Mouse (Mus musculus) stomach, postnatal 0 days (tissue): ENCODE data around the gene Rpl3l. TPM values are rescaled to one million over a fixed set of nuclear protein-coding genes. Genes with fewer than 3 reads are reported as not detected.

Experiments
- ATAC-seq: fragments of 200-750 bp; cut with Nextera tagmentation; 2 replicates; pipeline ENCODE4 v1.8.0; 2017; ENCODE audit not compliant: low FRiP score, low TSS enrichment
- DNase-seq: peaks from one replicate; pipeline ENCODE4 v3.0.0-alpha.2; 2016; ENCODE audit warnings: low spot score
- H3K27ac ChIP-seq: fragments of 300-500 bp; sonication (generic); replicated peaks from 2 replicates; pipeline ENCODE4 v1.5.1; 2014; ENCODE audit warnings: mild to moderate bottlenecking, control low read depth
- H3K27me3 ChIP-seq: fragments of 300-500 bp; sonication (generic); 2 replicates; pipeline ENCODE4 v1.6.1; 2014; ENCODE audit warnings: low read length; ENCODE audit not compliant: control insufficient read depth, insufficient read depth
- H3K36me3 ChIP-seq: fragments of 300-500 bp; sonication (generic); 2 replicates; pipeline ENCODE4 v1.6.1; 2014; ENCODE audit warnings: low read length, mixed read lengths; ENCODE audit not compliant: control insufficient read depth, insufficient read depth
- H3K4me1 ChIP-seq: fragments of 300-500 bp; sonication (generic); replicated peaks from 2 replicates; pipeline ENCODE4 v1.6.1; 2014; ENCODE audit warnings: antibody characterized with exemption; ENCODE audit not compliant: control insufficient read depth, insufficient read depth
- H3K4me2 ChIP-seq: fragments of 300-500 bp; sonication (generic); replicated peaks from 2 replicates; pipeline ENCODE4 v1.6.1; 2014; ENCODE audit warnings: low read depth, mild to moderate bottlenecking, control low read depth, moderate library complexity
- H3K4me3 ChIP-seq: fragments of 300-500 bp; sonication (generic); 2 replicates; pipeline ENCODE4 v1.5.1; 2014; ENCODE audit warnings: low read depth, low read length, control low read depth
- H3K9ac ChIP-seq: fragments of 300-500 bp; sonication (generic); 2 replicates; pipeline ENCODE4 v1.6.1; 2014; ENCODE audit warnings: mild to moderate bottlenecking, low read length, control low read depth, mixed read lengths
- H3K9me3 ChIP-seq: fragments of 300-500 bp; sonication (generic); 2 replicates; pipeline ENCODE4 v1.6.1; 2016; ENCODE audit warnings: low read length; ENCODE audit not compliant: control insufficient read depth
- CTCF ChIP-seq: IDR thresholded peaks from 2 replicates; pipeline ENCODE4 v1.5.1; 2016; ENCODE audit warnings: antibody characterized with exemption, low read depth, mild to moderate bottlenecking, moderate library complexity
- EP300 ChIP-seq: optimal IDR thresholded peaks from 2 replicates; pipeline ENCODE3; 2016; ENCODE audit warnings: antibody characterized with exemption
- WGBS: fragments of 180-500 bp; shearing (Covaris S2); extraction: QIAGEN DNeasy Blood & Tissue Kit; methylation state at CpG from one replicate; pipeline ENCODE4 v1.1.7; 2014; 5-methylcytosine and 5-hydroxymethylcytosine counted together
- polyA plus RNA-seq: library from polyadenylated mRNA; unstranded; fragments of >200 nt; fragmentation: Nextera tagmentation; extraction: Ambion mirVana; gene quantifications from 2 replicates; pipeline ENCODE4 v1.2.1, GENCODE M21; 2015

Rpl3l gene
- polyA plus RNA-seq, 1 experiment from 2014 or later: 0.28 TPM

- WGBS: 71% methylated on average over 17 of the region's 17 CpGs
- Histone ChIP-seq H3K4me1 (no peaks in the 10 kb centered on the region), H3K4me2 (no peak overlapping the region), H3K36me3 (no peaks in the 10 kb centered on the region), H3K4me3 (no peak overlapping the region), H3K27ac (no peak overlapping the region), H3K9me3 (no peaks in the 10 kb centered on the region), H3K27me3 (no peaks in the 10 kb centered on the region), H3K9ac (no peak overlapping the region)
- TF ChIP-seq CTCF: no peak
- TF ChIP-seq EP300: no peak
- ATAC-seq: no peak
- DNase-seq: no peak
Measured at GRCm38 (mm10) chr17:24728184-24728583, 564 bp downstream of the Rpl3l start.

GRCm38 (mm10) chr17:24729067-24729466 lies 1.4 kb downstream of the Rpl3l start:
- no peaks in the 10 kb centered on the region for H3K4me1 ChIP-seq
- no peaks in the 10 kb centered on the region for H3K9me3 ChIP-seq
- TF ChIP-seq CTCF (no peak), EP300 (no peak)
- no peaks in the 10 kb centered on the region for H3K27me3 ChIP-seq
- no peak overlapping the region for H3K27ac ChIP-seq
- H3K9ac ChIP-seq: no peak overlapping the region
- DNase-seq (no peak), ATAC-seq (no peak)
- H3K4me3 ChIP-seq: no peak overlapping the region
- H3K36me3 ChIP-seq: no peaks in the 10 kb centered on the region
- WGBS: 43% methylated on average over 6 of the region's 6 CpGs
- H3K4me2 ChIP-seq: no peak overlapping the region

GRCm38 (mm10) chr17:24730787-24731186 lies 3.2 kb downstream of the Rpl3l start:
- no peak overlapping the region for H3K4me3 ChIP-seq
- no peak overlapping the region for H3K4me2 ChIP-seq
- no peak for DNase-seq
- 77% methylated on average over 14 of the region's 14 CpGs for WGBS
- H3K27ac ChIP-seq: no peak overlapping the region
- no peak overlapping the region for H3K9ac ChIP-seq
- TF ChIP-seq CTCF (no peak), EP300 (no peak)
- H3K4me1 ChIP-seq: peaks cover 2% of the 10 kb centered on the region; the same call in 1 of the 2 replicates
- H3K9me3 ChIP-seq: no peaks in the 10 kb centered on the region
- ATAC-seq: no peak
- no peaks in the 10 kb centered on the region for H3K27me3 ChIP-seq
- H3K36me3 ChIP-seq: no peaks in the 10 kb centered on the region

GRCm38 (mm10) chr17:24732233-24732935 lies 4.8 kb downstream of the Rpl3l start:
- Histone ChIP-seq H3K4me1 (peaks cover 5% of the 10 kb centered on the region; the same call in 1 of the 2 replicates), H3K27me3 (no peaks in the 10 kb centered on the region), H3K27ac (no peak overlapping the region), H3K4me3 (no peak overlapping the region), H3K9ac (no peak overlapping the region), H3K9me3 (no peaks in the 10 kb centered on the region), H3K4me2 (no peak overlapping the region), H3K36me3 (no peaks in the 10 kb centered on the region)
- TF ChIP-seq EP300 (no peak), CTCF (no peak)
- no peak for DNase-seq
- WGBS: 80% methylated on average over 12 of the region's 12 CpGs
- ATAC-seq: no peak

- H3K27me3 ChIP-seq: no peaks in the 10 kb centered on the region
- no peak overlapping the region for H3K4me2 ChIP-seq
- no peak overlapping the region for H3K4me3 ChIP-seq
- H3K27ac ChIP-seq: no peak overlapping the region
- DNase-seq: no peak
- WGBS: 87% methylated on average over 21 of the region's 21 CpGs
- no peak for TF ChIP-seq EP300
- no peak for TF ChIP-seq CTCF
- ATAC-seq: no peak
- peaks cover 7% of the 10 kb centered on the region; the same call in 1 of the 2 replicates for H3K4me1 ChIP-seq
- H3K9me3 ChIP-seq: no peaks in the 10 kb centered on the region
- H3K9ac ChIP-seq: no peak overlapping the region
- no peaks in the 10 kb centered on the region for H3K36me3 ChIP-seq
Measured at GRCm38 (mm10) chr17:24733434-24734050, 5.9 kb downstream of the Rpl3l start.

- Histone ChIP-seq H3K4me3 (no peak overlapping the region), H3K27me3 (no peaks in the 10 kb centered on the region), H3K9ac (no peak overlapping the region), H3K9me3 (no peaks in the 10 kb centered on the region), H3K36me3 (no peaks in the 10 kb centered on the region), H3K4me1 (peaks cover 7% of the 10 kb centered on the region; the same call in 1 of the 2 replicates), H3K27ac (no peak overlapping the region), H3K4me2 (no peak overlapping the region)
- DNase-seq (no peak), ATAC-seq (no peak)
- TF ChIP-seq EP300 (no peak), CTCF (0 out of 2 replicates have a peak, but pooled peaks have one; percentile 36)
- 76% methylated on average over 1 of the region's 1 CpGs for WGBS
Measured at GRCm38 (mm10) chr17:24734513-24734912, 6.9 kb downstream of the Rpl3l start.
